Mouse (Mus musculus) kidney, postnatal 36 days (tissue): ENCODE measurements around the gene Zfp692.
"Not testable (repeated sequence)": the region's sequence is repeated elsewhere in the genome, so short reads cannot be mapped to it uniquely, and the experiment has no call there.

ENCODE experiments used
- DNase-seq, 2 experiments: peaks; one replicate each; pipeline ENCODE4 v3.0.0; 2021 to 2022; ENCODE audit warnings: mixed read lengths in 2 of 2

The Zfp692 gene

DNA sequence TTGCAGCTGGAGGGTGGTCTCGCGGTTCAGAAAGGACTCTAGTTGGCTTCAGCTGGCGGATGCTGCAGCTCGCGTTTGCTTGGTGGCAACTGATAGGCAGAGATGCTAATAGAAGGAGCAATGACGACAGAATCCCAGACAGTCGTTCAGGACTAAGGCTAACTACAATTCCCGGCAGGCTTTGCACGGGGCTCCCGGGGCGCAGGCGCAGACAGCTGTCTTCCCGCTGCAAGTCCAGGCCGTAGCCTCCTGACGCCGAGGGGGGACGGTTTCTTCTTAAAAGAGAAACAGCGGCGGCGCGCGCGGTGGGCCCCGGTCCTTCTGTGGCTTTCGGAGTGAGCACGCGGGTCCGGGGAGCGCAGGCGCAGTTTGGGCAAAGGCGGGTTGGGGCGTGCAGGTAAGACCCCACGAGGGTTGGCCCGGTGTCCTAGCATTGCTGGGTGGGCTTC is at the start of gene Zfp692:
Gene Zfp692 (plus strand): TSS at position 210 of the 449 bp plus-strand sequence.
- DNase-seq: peak; percentile 97

- DNase-seq: no peak
Measured at GRCm38 (mm10) chr11:58257816-58258215, 49.1 kb upstream of the Zfp692 start.

- DNase-seq: no peak
Measured at GRCm38 (mm10) chr11:58260156-58260555, 46.7 kb upstream of the Zfp692 start.

- no peak for DNase-seq
Measured at GRCm38 (mm10) chr11:58261826-58262225, 45.0 kb upstream of the Zfp692 start.

DNA sequence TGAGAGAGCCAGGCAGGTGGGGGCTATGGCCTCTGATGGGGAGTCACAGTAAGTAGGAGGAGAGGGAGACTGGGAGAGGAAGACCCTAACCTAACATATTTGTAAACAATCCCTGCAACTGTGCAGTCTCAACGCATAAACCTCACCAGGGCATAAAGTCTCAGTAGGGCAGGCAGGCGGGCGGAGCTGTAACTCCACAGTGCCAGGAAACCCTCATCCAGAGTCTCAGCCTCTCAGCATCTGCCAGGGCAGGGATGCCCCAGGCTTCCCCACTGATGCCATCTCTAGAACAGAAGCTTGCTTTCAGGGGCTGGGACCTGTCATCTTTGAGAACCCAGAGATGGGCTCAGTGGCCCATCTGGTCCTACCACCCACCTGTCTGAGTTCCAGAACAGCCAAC is 44.5 kb upstream of the Zfp692 start:
- no peak for DNase-seq

DNA sequence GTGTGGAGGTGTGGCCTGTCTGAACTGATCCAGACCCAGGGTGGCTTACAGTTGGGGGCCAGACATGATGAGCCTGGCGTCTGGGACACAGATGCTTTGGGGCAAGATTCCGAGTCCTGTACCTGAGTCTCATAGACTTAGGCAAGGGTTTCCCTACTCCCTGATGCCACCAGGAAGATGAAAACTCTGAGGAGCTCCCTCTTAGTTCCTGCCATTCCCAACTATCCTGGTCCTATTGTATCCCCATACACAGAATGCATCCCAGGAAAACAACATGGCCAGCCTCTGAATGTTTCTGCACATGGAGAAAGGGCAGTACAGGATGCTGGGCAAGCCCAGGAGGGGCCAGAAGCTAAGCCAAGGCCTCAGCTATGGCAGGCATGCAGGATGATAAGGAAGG is 43.4 kb upstream of the Zfp692 start:
- DNase-seq: no peak

GRCm38 (mm10) chr11:58264546-58264945 is 42.3 kb upstream of the Zfp692 start:
- DNase-seq: no peak

DNA sequence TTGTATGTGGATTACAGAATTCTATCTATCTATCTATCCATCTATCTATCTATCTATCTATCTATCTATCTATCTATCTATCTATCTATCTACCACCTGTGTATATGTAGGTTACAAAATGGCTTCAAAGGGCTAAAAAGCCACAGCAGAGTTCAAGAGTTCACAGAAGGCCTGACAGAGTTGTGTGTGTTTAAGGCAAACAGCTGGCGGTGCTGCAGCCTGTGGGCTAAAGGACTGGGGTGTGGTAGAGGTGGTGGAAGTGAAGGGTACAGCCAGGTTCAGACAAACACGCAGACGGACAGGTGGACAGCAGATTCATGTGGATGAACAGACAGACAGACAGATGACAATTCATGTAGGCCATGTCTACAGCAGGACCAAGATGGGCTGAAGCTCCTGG is 38.6 kb upstream of the Zfp692 start:
- no peak for DNase-seq

DNA sequence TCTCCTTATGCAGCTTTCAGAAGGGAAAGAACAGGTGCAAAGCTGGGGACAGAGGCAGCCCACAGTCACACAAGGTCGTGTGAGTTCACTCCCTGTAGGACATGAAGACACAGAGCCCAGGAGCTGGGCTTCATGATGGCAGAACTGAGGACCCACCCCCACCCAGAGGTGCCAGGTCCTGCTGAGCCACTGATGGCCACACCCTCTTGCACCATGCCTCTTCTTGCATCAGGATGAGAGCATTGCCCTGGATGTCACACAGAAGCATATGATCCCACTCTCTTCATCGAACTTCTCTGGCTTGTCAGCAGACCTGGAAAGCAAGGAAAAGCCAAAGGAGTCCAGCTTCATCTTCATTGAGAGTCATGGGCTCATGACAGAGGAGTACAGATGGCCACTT is 32.3 kb upstream of the Zfp692 start, which contains the start of gene 4930438A08Rik:
Gene 4930438A08Rik (plus strand): TSS at position 228 of the 400 bp plus-strand sequence.
- no peak for DNase-seq

- no peak for DNase-seq
Measured at GRCm38 (mm10) chr11:58275756-58276155, 31.1 kb upstream of the Zfp692 start.

- no peak for DNase-seq
Measured at GRCm38 (mm10) chr11:58281970-58282496, 24.8 kb upstream of the Zfp692 start.

DNA sequence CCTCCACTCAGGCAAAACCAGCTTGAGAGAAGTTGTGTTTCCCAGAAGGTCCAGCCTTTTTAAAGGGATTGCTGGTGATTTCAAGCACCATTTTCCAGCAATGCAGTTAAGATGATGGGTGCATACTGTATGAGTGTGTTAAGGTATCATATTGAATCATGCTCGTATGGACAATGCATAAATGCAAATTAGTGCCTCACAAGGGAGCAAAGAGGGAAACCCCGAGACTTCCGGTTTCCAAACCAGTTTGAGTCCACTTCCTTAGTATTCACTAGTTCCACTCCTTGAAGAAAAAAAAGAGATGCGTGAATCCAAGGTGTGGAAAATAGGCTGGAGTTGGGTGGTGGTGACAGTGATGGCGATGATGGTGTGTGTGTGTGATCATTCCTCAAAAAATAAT is 24.4 kb upstream of the Zfp692 start:
- no peak for DNase-seq

- DNase-seq: no peak
Measured at GRCm38 (mm10) chr11:58289992-58290682, 16.7 kb upstream of the Zfp692 start.

DNA sequence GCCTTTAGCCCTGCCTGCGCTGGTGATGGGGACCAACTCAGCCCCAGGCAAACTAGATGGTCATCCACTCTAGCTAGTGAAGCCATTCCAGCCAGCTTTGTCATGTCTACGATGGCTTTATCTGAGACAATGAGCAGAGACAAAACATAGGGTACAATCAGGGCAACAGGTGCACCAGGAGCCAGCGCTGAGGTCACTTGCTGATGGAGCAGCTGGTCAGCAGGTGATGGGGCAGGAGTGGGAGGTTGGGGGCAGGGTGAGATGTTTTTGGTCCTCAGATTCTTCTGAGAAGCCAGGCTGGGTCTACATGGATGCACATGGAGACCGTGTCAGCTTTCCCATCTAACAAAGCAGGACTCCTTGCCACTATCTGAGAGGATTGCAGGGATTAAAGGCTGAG is 16.1 kb upstream of the Zfp692 start:
- DNase-seq: no peak

DNA sequence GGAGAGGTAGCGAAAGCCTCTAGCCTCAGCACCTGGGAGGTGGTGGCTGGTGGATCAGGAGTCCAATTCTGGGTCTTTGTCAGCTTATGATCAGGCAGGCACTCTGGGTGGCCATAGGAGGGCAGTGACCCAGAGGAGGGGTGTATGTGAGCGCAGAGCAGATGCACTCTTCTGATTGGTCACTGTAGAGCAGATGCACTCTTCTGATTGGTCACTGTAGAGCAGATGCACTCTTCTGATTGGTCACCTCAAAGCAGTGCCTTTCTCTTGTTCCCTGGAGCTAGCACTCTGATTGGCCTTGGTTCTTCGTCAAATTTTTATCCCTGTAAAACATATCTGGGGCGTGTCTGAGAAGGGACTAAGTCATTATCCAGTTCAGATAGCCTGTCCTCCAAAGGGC is 14.1 kb upstream of the Zfp692 start:
- no peak for DNase-seq

DNA sequence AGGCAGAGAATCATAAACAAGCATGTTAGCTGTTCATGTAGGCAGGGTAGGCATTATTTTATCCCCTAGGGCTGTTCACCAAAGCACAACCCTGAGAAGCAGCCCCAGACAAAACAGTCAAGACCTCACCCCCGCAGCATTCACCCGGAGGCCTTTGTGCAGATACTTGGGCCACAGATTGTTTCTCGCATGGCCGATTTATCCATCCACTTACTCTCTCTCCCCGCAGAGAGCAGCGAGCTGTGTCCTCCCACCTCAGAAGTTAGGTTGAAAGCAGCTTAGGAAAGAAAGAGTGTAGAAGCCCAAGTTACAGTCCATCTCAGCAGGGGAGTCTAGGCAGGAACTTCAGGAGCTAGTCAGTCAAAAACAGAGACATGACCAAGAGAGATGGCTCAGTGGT is 9.5 kb upstream of the Zfp692 start:
- no peak for DNase-seq

- peak; percentile 66 to 84 for DNase-seq
Measured at GRCm38 (mm10) chr11:58301057-58301456, 5.8 kb upstream of the Zfp692 start.

DNA sequence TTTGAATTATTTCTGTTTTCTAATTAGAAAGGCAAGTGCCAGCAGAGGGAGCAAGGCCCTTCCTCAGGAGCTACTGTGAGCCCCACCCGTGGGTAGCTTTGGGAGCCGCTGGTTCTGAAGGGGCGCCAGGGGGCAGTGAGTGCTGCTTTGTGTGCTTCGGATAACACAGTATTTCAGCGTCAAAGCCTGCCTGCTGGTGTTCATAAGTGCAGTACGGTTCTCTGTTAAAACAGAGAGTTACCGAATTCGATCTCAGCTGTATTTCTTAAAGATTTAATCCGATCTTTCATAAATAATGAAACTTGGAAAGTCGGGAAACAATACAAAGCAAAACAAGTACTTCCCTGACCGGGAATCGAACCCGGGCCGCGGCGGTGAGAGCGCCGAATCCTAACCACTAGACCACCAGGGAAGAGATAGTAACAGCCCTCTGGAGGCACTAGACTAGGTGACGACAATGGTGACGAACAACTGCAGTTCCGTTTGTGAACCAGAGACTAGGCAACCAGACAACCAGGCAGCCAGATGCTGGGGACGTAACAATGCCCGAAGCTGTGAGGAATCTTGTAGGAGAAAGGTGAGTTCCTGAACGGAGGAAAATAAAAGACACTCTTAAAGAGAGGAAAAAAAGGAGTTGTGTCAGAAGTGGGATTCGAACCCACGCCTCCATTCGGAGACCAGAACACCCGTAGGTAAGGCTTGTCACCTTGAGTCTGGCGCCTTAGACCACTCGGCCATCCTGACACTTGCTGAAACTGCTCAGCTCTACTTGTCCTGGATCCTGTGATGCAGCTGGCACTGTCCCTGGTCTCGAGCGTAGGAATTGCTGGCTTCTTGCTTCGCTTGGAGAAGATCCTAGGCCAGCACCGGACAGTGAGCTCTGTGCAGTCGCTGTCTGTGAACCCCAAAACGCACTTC is 4.8 kb upstream of the Zfp692 start:
- peak; percentile 96 to 97 for DNase-seq

GRCm38 (mm10) chr11:58302774-58303445 is 4.0 kb upstream of the Zfp692 start:
- DNase-seq: no peak

DNA sequence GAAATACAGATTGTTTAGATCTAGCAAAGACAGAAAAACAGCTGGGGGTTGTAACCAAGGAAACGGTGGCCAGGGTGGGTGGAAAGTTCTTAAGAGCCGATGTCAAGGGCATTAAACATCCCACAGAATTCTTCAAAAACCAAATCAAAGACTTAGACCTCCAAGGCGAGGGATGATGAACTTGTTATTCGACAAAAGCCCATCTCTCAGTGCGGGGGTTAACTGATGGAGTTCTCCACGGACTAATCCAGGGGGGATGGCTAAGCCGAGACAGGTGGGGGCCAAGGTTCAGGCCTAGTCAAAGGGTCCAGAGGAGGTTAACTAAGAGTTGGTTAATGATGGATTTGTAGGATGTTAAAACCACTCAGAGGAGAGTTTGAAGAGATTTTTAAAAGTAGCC is 3.3 kb upstream of the Zfp692 start:
- no peak for DNase-seq

DNA sequence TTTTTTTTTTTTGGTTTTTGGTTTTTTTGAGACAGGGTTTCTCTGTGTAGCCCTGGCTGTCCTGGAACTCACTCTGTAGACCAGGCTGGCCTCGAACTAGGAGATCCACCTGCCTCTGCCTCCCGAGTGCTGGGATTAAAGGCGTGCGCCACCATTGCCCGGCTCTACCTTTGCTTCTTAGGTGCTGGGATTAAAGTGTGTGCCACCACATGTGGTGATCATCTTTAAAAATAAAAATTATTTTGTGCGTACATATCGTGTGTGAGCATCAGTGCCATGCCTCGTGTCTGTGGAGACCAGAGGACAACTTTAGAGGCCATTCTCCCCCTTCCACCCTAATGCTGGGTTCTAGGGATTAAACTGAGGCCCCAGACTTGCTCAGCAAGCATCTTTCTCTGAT is 1.6 kb upstream of the Zfp692 start:
- DNase-seq: not testable (repeated sequence)

- DNase-seq: peak; percentile 65 to 76
Measured at GRCm38 (mm10) chr11:58307411-58308080, 677 bp downstream of the Zfp692 start.
